Mouse (Mus musculus) heart, adult 2 months (tissue): ENCODE measurements around the gene Atrip. TPM values are rescaled to one million over a fixed set of nuclear protein-coding genes. Genes with fewer than 3 reads are reported as not detected.

ENCODE experiments used
- DNase-seq, 2 experiments: peaks; one replicate each; pipeline ENCODE4 v3.0.0; 2021
- H3K27ac ChIP-seq: fragments of 200-600 bp; 2 replicates; pipeline ENCODE4 v1.8.1; 2022
- H3K27me3 ChIP-seq: fragments of 200-500 bp; 2 replicates; pipeline ENCODE4 v1.6.1; 2012; ENCODE audit warnings: mild to moderate bottlenecking, low read length, inconsistent platforms, mixed read lengths; ENCODE audit not compliant: control insufficient read depth, insufficient read depth
- H3K36me3 ChIP-seq: fragments of 200-500 bp; 2 replicates; pipeline ENCODE4 v1.6.1; 2012; ENCODE audit warnings: low read length, inconsistent platforms; ENCODE audit not compliant: control insufficient read depth, insufficient read depth
- H3K4me1 ChIP-seq: fragments of 200-500 bp; 2 replicates; pipeline ENCODE4 v1.6.1; 2011; ENCODE audit warnings: low read length; ENCODE audit not compliant: control insufficient read depth, insufficient read depth
- H3K4me3 ChIP-seq: fragments of 200-600 bp; 2 replicates; pipeline ENCODE4 v1.8.1; 2022
- H3K79me2 ChIP-seq: fragments of 200-500 bp; replicated peaks from 2 replicates; pipeline ENCODE4 v1.6.1; 2012; ENCODE audit warnings: mild to moderate bottlenecking, inconsistent platforms, low read length, moderate library complexity, mixed read lengths; ENCODE audit not compliant: control insufficient read depth, insufficient read depth
- H3K9ac ChIP-seq: fragments of 200-500 bp; 2 replicates; pipeline ENCODE4 v1.6.1; 2012; ENCODE audit warnings: low read depth, mild to moderate bottlenecking, control low read depth, inconsistent platforms, low read length, mixed read lengths
- CTCF ChIP-seq: fragments of 200-600 bp; IDR thresholded peaks from 2 replicates; pipeline ENCODE4 v1.8.1; 2022; ENCODE audit warnings: antibody characterized with exemption, mild to moderate bottlenecking, moderate library complexity
- EP300 ChIP-seq: fragments of 200-500 bp; IDR thresholded peaks from 2 replicates; pipeline ENCODE4 v1.6.1; 2011; ENCODE audit warnings: low read depth, low read length, control low read depth; ENCODE audit not compliant: insufficient read depth
- POLR2A ChIP-seq: fragments of 200-500 bp; IDR thresholded peaks from 2 replicates; pipeline ENCODE4 v1.6.1; 2011; ENCODE audit warnings: mild to moderate bottlenecking, low read depth, low read length, control low read depth; ENCODE audit not compliant: insufficient read depth
- WGBS: fragments of 180-500 bp; shearing (Covaris S2); methylation state at CpG from one replicate; pipeline ENCODE4 v1.1.7; 2018; 5-methylcytosine and 5-hydroxymethylcytosine counted together
- intact Hi-C: fragments of 180-260 bp; cut with DNase I; formaldehyde crosslinking; loops from one replicate; pipeline ENCODE4 v1.15.1; 2025
- polyA plus RNA-seq: library from polyadenylated mRNA; depleted of rRNA; stranded (reverse); fragments of >200 nt; gene quantifications from 2 replicates; pipeline ENCODE4 v1.2.3, GENCODE M21; 2012
- total RNA-seq, 2 experiments: library from RNA; stranded (reverse); gene quantifications; 2 replicates each; pipeline ENCODE4 v1.2.3; 2021

Atrip gene
- total and polyA plus RNA-seq, 3 experiments = 8.0 to 10.0 (median 9.0) TPM

DNA sequence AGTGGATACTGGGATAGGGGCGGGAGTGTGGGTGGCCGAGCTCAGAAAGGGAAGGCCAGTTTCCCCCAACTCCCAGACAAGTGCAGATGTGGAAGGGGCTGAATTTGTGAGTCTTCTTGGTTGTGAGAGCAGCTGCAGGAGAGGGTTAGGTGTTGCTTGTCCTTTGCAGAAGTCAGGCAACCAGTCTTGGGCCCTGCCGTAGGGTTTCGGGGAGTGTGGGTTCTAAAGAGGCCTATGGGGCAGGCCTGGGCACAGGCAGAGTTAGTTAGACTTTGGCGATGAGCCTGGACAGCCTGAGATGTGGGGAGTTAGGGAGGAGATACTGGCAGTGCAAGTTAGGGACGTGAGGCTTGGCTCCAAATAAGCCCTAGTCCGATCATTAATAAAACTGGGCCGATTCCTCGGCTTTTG is 22.3 kb upstream of the Atrip start:
- H3K9ac ChIP-seq = peak overlapping the region; percentile 73
- H3K4me3 ChIP-seq = peak overlapping the region; percentile 73
- TF ChIP-seq POLR2A (no peak), CTCF (no peak), EP300 (no peak)
- intact Hi-C loops = no loop called here
- peak overlapping the region; percentile 72 for H3K27ac ChIP-seq
- peak in 1 of 2 experiments; percentile 26 for DNase-seq
- peaks cover 7% of the 10 kb centered on the region for H3K4me1 ChIP-seq
- 50% methylated on average over 9 of the region's 9 CpGs for WGBS
- no peaks in the 10 kb centered on the region for H3K79me2 ChIP-seq
- no peaks in the 10 kb centered on the region for H3K27me3 ChIP-seq
- no peaks in the 10 kb centered on the region for H3K36me3 ChIP-seq

DNA sequence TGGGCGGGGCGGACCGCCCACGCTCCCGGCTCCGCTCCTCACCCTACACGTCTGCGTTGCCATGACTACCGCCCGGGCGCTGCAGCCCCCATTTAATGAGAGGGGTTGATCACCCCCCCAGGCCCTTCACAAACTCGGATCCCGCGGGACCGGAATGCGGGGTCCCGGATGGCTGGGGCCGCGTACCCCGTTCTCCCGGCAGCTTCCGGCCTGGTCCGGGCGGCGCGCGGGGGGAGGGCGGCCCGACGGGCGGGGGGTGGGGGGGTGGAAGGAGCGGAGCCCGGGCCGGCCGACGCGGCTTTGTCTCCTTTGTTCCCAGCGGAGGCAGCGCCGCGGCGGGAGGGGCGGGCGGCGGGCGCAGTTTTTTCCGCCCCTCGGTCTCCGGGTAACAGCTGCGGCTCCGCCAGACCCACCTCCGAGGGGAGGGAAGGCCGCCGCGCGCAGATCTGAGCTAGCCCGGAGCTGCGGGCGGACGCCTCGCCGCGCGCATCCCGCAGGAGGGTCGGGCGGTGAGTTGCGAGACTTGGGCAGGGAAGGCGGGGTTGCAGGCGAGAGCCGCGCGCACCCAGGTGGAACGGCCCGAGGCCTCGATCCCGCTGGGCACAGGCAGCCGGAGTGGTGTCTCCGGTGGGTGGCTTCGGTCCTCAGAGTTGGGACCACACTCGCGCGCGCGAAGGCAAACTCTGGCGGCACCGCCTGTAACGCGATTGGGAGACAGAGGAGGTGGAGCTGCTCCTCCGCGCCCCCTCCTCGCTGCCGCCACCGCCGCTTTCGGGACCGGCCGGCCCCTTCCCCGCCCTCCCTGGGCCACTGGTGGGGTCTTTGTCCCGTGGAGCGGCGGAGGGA is 21.4 kb upstream of the Atrip start, which contains the start of gene Plxnb1:
Gene Plxnb1, plus strand, starts transcription at position 253 of the 846 bp plus-strand sequence.
- peak within 1 kb of the TSS; percentile 73 for H3K4me3 ChIP-seq
- H3K36me3 ChIP-seq = no peaks in the 10 kb centered on the region
- peak within 1 kb of the TSS; percentile 73 for H3K9ac ChIP-seq
- TF ChIP-seq POLR2A (0 out of 2 replicates have a peak, but pooled peaks have one; percentile 32), EP300 (no peak)
- no peaks in the 10 kb centered on the region for H3K27me3 ChIP-seq
- peak within 1 kb of the TSS; percentile 72 for H3K27ac ChIP-seq
- intact Hi-C loops = no loop called here
- H3K79me2 ChIP-seq = no peaks in the 10 kb centered on the region
- under 1% methylated on average over 84 of the region's 102 CpGs for WGBS
- DNase-seq = peak; percentile 76 to 79
- H3K4me1 ChIP-seq = peaks cover 7% of the 10 kb centered on the region

DNA sequence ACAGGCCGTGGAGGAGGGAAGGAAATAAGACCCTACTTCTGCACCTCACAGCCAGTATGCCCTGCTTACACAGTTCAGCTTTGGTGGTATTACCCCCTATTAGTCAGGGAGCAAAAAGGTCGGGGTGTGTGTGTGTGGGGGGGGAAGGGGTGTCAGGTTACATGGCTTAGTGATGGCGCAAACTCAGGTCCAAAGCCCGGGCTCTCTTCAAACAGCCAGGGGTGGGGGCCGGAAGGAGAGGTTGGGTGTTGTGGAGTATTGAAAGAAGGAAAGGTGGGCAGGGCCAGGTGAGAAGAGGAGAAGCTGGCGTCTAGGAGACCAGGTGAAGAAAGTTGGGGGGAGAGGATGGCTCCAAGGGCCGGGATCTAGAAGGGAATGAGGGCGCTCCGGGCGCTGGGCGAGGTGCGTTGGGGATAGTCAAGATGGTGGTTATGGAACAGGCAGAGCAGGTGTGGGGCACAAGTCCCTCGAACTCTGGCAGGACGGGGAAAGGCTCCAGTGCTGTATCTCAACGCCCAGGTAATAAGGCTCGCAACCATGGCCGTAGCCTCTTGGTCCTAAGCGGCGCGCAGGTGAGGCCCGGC is 20.7 kb upstream of the Atrip start:
- H3K4me3 ChIP-seq = peak overlapping the region; percentile 73
- peaks cover 7% of the 10 kb centered on the region for H3K4me1 ChIP-seq
- no peak for DNase-seq
- H3K79me2 ChIP-seq = no peaks in the 10 kb centered on the region
- H3K36me3 ChIP-seq = no peaks in the 10 kb centered on the region
- peak overlapping the region; percentile 72 for H3K27ac ChIP-seq
- no peaks in the 10 kb centered on the region for H3K27me3 ChIP-seq
- intact Hi-C loops = no loop called here
- WGBS = 10% methylated on average over 21 of the region's 21 CpGs
- TF ChIP-seq EP300 = no peak
- no peak for TF ChIP-seq POLR2A
- no peak for TF ChIP-seq CTCF
- H3K9ac ChIP-seq = peak overlapping the region; percentile 41

DNA sequence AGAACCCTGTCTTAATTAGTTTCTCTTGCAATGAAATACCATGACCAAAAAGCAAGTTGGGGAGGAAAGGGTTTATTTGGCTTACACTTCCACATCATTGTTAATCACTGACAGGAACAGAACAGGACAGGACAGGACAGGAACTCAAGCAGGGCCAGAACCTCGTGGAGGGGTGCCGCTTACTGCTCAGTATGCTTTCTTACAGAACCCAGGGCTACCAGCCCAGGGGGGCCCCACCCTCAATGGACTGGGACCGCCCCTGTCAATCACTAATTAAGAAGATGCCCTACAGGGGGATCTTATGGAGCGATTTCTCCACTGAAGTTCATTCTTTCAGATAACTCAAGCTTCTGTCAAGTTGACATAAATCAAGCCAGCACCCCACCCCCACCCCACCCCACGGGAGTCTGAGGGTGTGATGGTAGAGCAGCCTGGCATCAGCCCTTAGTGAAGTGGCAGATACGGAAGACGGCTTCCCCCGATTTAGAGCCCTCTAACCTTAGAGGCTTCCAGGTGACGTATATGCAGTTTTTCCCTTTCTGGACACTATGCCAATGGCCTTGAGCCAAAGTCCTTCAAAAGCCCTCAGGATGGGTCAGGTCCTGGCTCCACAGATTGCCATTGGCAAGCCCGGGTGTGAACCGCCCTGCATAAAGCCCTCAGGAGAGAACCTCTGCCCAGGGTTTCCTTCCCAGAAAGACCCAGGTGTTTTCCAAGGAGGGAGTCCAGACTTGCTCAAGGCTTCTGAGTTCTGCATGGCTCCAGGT is 20.0 kb upstream of the Atrip start:
- DNase-seq = peak in 1 of 2 experiments; percentile 35
- TF ChIP-seq CTCF = no peak
- no peak for TF ChIP-seq EP300
- no peak for TF ChIP-seq POLR2A
- Histone ChIP-seq H3K4me1 (peaks cover 7% of the 10 kb centered on the region), H3K79me2 (no peaks in the 10 kb centered on the region), H3K36me3 (no peaks in the 10 kb centered on the region), H3K9ac (no peak overlapping the region), H3K27ac (no peak overlapping the region), H3K27me3 (no peaks in the 10 kb centered on the region), H3K4me3 (no peak overlapping the region)
- intact Hi-C loops = no loop called here
- 29% methylated on average over 11 of the region's 11 CpGs for WGBS

DNA sequence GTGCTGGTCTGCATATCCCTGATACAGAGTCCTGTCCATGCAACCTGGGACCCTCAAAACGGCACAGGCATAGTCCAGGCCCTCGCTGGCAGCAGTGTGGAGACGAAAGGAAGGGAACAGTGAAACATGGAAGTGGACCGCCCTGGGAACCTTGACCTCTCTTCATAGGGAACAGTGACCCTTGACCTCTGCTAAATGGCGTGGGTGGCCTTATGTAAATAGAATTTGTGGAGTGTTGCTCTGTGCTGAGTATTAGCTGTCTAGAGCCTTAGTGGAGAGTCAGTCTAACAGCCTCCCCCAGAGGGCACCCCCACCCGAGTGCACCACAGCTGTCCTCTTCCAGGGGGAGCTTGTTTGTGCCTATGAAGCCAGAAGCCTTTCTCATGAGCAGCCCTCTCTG is 18.9 kb upstream of the Atrip start:
- Histone ChIP-seq H3K4me3 (no peak overlapping the region), H3K27me3 (no peaks in the 10 kb centered on the region), H3K27ac (no peak overlapping the region), H3K36me3 (no peaks in the 10 kb centered on the region), H3K79me2 (no peaks in the 10 kb centered on the region), H3K4me1 (peaks cover 6% of the 10 kb centered on the region; the same call in 1 of the 2 replicates), H3K9ac (no peak overlapping the region)
- 74% methylated on average over 6 of the region's 6 CpGs for WGBS
- no peak for DNase-seq
- intact Hi-C loops = no loop called here
- TF ChIP-seq EP300 (no peak), CTCF (no peak), POLR2A (no peak)
